Mouse (Mus musculus): ENCODE measurements around the gene Slfn3.

- TF ChIP-seq POLR2A (IDR thresholded peaks at IDR 0.05; ENCODE audit: insufficient read depth, low read depth, low read length) (no peak), CTCF (IDR thresholded peaks at IDR 0.05; ENCODE audit: insufficient read depth, low read depth, low read length) (no peak)
Observed at GRCm38 (mm10) chr11:83224750-83225149, 33.6 kb downstream of the Slfn3 start.
